Mouse (Mus musculus) frontal cortex, postnatal 25 days (tissue): ENCODE results near the gene Galp.
"Not testable (repeated sequence)": the region's sequence is repeated elsewhere in the genome, so short reads cannot be mapped to it uniquely, and the experiment has no call there.

ENCODE experiments used
- DNase-seq, 2 experiments: peaks; one replicate each; pipeline ENCODE4 v3.0.0; 2022; ENCODE audit warnings: low spot score in 2 of 2

Gene Galp

GRCm38 (mm10) chr7:6174365-6174987 is 22.4 kb upstream of the Galp start:
- DNase-seq: not testable (repeated sequence)

- no peak for DNase-seq
These were observed 17.9 kb upstream of the Galp start for GRCm38 (mm10) chr7:6179013-6179412.

GRCm38 (mm10) chr7:6182882-6183281 is 14.0 kb upstream of the Galp start:
- no peak for DNase-seq

GRCm38 (mm10) chr7:6183802-6184201 is 13.1 kb upstream of the Galp start:
- DNase-seq: no peak

- DNase-seq: no peak
These were observed 12.4 kb upstream of the Galp start for GRCm38 (mm10) chr7:6184521-6184920.

GRCm38 (mm10) chr7:6185391-6185790 is 11.5 kb upstream of the Galp start:
- DNase-seq: no peak

GRCm38 (mm10) chr7:6186176-6186575 is 10.7 kb upstream of the Galp start:
- DNase-seq: no peak

- DNase-seq: no peak
These were observed 10.1 kb upstream of the Galp start for GRCm38 (mm10) chr7:6186756-6187155.

- no peak for DNase-seq
These were observed 7.3 kb upstream of the Galp start for GRCm38 (mm10) chr7:6189542-6189941.

- peak; percentile 79 to 84 for DNase-seq
These were observed 5.5 kb upstream of the Galp start for GRCm38 (mm10) chr7:6191376-6191775.

GRCm38 (mm10) chr7:6194129-6194528 is 2.8 kb upstream of the Galp start:
- peak in 1 of 2 experiments; percentile 47 for DNase-seq

GRCm38 (mm10) chr7:6195777-6196176 is 1.1 kb upstream of the Galp start:
- DNase-seq: no peak

GRCm38 (mm10) chr7:6204200-6204599 is 7.3 kb downstream of the Galp start:
- no peak for DNase-seq

GRCm38 (mm10) chr7:6213144-6213543 is 16.3 kb downstream of the Galp start:
- DNase-seq: no peak

- not testable (repeated sequence) for DNase-seq
These were observed 17.8 kb downstream of the Galp start for GRCm38 (mm10) chr7:6214691-6215090.

GRCm38 (mm10) chr7:6220147-6220546 is 23.3 kb downstream of the Galp start:
- no peak for DNase-seq

- DNase-seq: no peak
These were observed 25.1 kb downstream of the Galp start, which contains the start of gene Zscan5b for GRCm38 (mm10) chr7:6221978-6222377. Gene Zscan5b, plus strand, starts transcription at chr7:6222278.

- not testable (repeated sequence) for DNase-seq
These were observed 31.6 kb downstream of the Galp start for GRCm38 (mm10) chr7:6228491-6228890.

- DNase-seq: no peak
These were observed 42.9 kb downstream of the Galp start for GRCm38 (mm10) chr7:6239787-6240186.

- peak in 1 of 2 experiments; percentile 6 for DNase-seq
These were observed 44.0 kb downstream of the Galp start for GRCm38 (mm10) chr7:6240841-6241425.

- no peak for DNase-seq
These were observed 47.7 kb downstream of the Galp start for GRCm38 (mm10) chr7:6244361-6245292.

GRCm38 (mm10) chr7:6252410-6252809 is 55.5 kb downstream of the Galp start, which contains the start of gene Epp13:
Gene Epp13, plus strand, starts transcription at chr7:6252710.
- DNase-seq: no peak
